Mouse (Mus musculus) heart, embryonic 14.5 days (tissue): ENCODE measurements at regions not wholly inside any gene's neighbourhood (a gene's known extent, or its start where the extent isn't known, plus 50 kb on each side); places are given as distances from the start of the nearest gene placed in this dataset.
"Not testable (repeated sequence)": the region's sequence is repeated elsewhere in the genome, so short reads cannot be mapped to it uniquely, and the experiment has no call there.

ENCODE experiments used
- ATAC-seq: fragments of 200-750 bp; cut with Nextera tagmentation; 2 replicates; pipeline ENCODE4 v1.8.0; 2017; ENCODE audit warnings: low read depth, moderate TSS enrichment; ENCODE audit not compliant: insufficient number of reproducible peaks, insufficient read depth, low FRiP score
- H3K27ac ChIP-seq, 2 experiments: fragments of 200-500 bp in 1 of 2; fragments of 300-500 bp in 1 of 2; sonication (generic) in 1 of 2; replicated peaks in 1 of 2; 2 replicates each; pipeline ENCODE4 v1.5.1; 2012 to 2014; ENCODE audit warnings: low read depth in 2 of 2, low read length in 2 of 2, control low read depth in 1 of 2, mild to moderate bottlenecking in 1 of 2, mixed read lengths in 1 of 2; ENCODE audit not compliant: control insufficient read depth in 1 of 2, insufficient read depth in 1 of 2
- H3K27me3 ChIP-seq: fragments of 300-500 bp; sonication (generic); 2 replicates; pipeline ENCODE4 v1.6.1; 2014; ENCODE audit warnings: mild to moderate bottlenecking, low read length, control low read depth; ENCODE audit not compliant: control insufficient read depth, insufficient read depth
- H3K36me3 ChIP-seq: fragments of 300-500 bp; sonication (generic); 2 replicates; pipeline ENCODE4 v1.6.1; 2014; ENCODE audit warnings: mild to moderate bottlenecking, control low read depth, low read length, mixed read lengths; ENCODE audit not compliant: control insufficient read depth, insufficient read depth
- H3K4me1 ChIP-seq, 2 experiments: fragments of 200-500 bp in 1 of 2; fragments of 300-500 bp in 1 of 2; sonication (generic) in 1 of 2; 2 replicates each; pipeline ENCODE4 v1.6.1; 2012 to 2014; ENCODE audit warnings: low read length in 2 of 2, control low read depth in 1 of 2, mixed read lengths in 1 of 2; ENCODE audit not compliant: control insufficient read depth in 2 of 2, insufficient read depth in 2 of 2
- H3K4me2 ChIP-seq: fragments of 300-500 bp; sonication (generic); 2 replicates; pipeline ENCODE4 v1.6.1; 2014; ENCODE audit warnings: mild to moderate bottlenecking, low read length
- H3K4me3 ChIP-seq, 2 experiments: fragments of 200-500 bp in 1 of 2; fragments of 300-500 bp in 1 of 2; sonication (generic) in 1 of 2; 2 replicates each; pipeline ENCODE4 v1.5.1; 2012 to 2014; ENCODE audit warnings: low read length in 2 of 2, mild to moderate bottlenecking in 2 of 2, control low read depth in 1 of 2, low read depth in 1 of 2, moderate library complexity in 1 of 2; ENCODE audit not compliant: control insufficient read depth in 1 of 2, insufficient read depth in 1 of 2
- H3K9ac ChIP-seq: fragments of 300-500 bp; sonication (generic); 2 replicates; pipeline ENCODE4 v1.6.1; 2014; ENCODE audit warnings: mild to moderate bottlenecking, low read length
- H3K9me3 ChIP-seq: fragments of 300-500 bp; sonication (generic); 2 replicates; pipeline ENCODE4 v1.6.1; 2016; ENCODE audit warnings: low read length, control low read depth; ENCODE audit not compliant: control insufficient read depth
- WGBS: fragments of 180-500 bp; shearing (Covaris S2); extraction: QIAGEN DNeasy Blood & Tissue Kit; methylation state at CpG from one replicate; pipeline ENCODE4 v1.1.7; 2014; 5-methylcytosine and 5-hydroxymethylcytosine counted together

DNA sequence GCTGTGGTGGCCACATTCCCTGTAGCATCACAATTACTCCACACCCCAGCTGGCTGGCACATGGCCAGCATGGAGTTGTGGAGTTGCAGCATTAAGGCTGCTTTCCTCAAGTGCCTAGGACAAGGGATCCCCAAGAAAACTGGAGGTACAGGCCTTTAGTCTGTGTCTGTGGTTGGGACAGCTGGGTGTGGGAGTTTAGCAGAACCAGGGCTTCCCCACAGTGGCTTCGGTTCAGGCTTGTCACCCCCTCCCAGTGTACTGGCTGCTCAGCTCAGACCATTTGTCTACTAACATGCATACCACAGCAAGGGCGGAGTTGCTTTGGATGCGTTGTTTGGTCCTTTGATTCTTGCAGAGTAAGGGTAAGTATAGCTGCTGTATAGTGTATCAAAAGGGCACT lies 79.1 kb upstream of the Neurl1b start:
- 54% methylated on average over 3 of the region's 3 CpGs for WGBS
- no peak overlapping the region for H3K9ac ChIP-seq
- peaks cover 0 to 3% of the 10 kb centered on the region in 2 experiments; a peak in 1 of 4 replicates for H3K4me1 ChIP-seq
- H3K4me2 ChIP-seq, result no peak overlapping the region
- H3K27me3 ChIP-seq, result no peaks in the 10 kb centered on the region
- H3K9me3 ChIP-seq, result no peaks in the 10 kb centered on the region
- ATAC-seq, result no peak
- no peaks in the 10 kb centered on the region for H3K36me3 ChIP-seq
- H3K27ac ChIP-seq, result no peak overlapping the region
- H3K4me3 ChIP-seq, result no peak overlapping the region

DNA sequence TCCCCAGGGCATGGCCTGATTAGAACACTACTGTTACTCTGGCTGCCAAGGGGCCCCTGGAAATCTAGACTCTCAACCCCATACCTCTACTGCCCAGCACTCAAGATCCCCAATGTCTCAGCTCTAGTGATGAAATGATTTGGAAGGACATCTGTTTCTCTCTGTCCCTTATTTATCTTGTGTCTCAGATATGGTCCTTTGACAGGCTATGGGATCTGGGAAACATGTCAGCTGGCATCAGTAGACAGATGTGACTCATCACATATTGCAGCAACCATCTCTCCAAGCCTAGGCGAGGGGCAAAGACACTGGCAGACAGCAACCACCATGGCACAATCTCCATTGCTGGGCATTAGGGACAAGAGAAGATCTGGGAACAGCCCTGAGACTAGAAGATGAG lies 78.6 kb upstream of the Neurl1b start:
- peaks cover 0 to 3% of the 10 kb centered on the region in 2 experiments; a peak in 1 of 4 replicates for H3K4me1 ChIP-seq
- H3K9ac ChIP-seq, result no peak overlapping the region
- H3K27ac ChIP-seq, result no peak overlapping the region
- no peak overlapping the region for H3K4me2 ChIP-seq
- no peaks in the 10 kb centered on the region for H3K36me3 ChIP-seq
- no peaks in the 10 kb centered on the region for H3K9me3 ChIP-seq
- no peaks in the 10 kb centered on the region for H3K27me3 ChIP-seq
- no peak overlapping the region for H3K4me3 ChIP-seq
- no peak for ATAC-seq
- WGBS, result 71% methylated on average over 1 of the region's 1 CpGs

DNA sequence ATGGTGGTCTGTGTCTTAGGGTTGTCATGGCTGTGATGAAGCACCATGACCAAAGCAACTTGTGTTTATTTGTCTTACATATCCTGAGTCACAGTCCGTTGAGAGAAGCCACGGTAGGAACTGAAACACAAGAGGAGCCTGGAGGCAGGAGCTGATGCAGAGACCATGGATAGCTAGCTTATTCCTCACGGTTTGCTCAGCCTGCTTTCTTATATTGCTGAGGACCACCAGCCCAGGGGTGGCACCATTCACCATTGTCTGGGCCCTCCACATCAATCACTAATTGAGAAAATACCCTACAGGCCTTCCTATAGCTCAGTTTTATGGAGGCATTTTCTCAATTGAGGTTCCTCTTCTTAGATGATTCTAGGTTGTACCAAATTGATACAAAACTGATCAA lies 77.5 kb upstream of the Neurl1b start:
- Histone ChIP-seq H3K36me3 (no peaks in the 10 kb centered on the region), H3K9me3 (no peaks in the 10 kb centered on the region), H3K4me3 (no peak overlapping the region), H3K4me1 (peaks cover 0 to 3% of the 10 kb centered on the region in 2 experiments; a peak in 1 of 4 replicates), H3K27me3 (no peaks in the 10 kb centered on the region), H3K9ac (no peak overlapping the region), H3K4me2 (no peak overlapping the region), H3K27ac (no peak overlapping the region)
- ATAC-seq, result no peak
- 84% methylated on average over 3 of the region's 3 CpGs for WGBS

DNA sequence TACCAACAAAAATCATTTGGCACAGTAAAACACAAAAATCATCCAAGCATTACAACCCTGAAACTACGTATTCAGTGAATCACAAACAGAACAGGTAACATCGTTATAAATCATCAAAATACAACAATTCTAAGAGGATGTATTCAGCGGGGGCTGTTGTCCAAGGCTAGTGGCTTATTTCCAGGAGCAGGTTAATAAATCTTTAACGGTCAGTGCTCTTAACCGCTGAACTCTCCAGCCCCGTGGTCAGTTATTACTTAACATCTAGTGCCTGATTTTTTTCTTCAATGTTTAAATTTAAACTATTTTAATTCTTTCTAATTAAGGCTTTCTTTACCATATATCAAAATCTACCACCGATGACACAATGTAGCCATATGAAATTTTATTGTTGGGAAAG lies 69.2 kb upstream of the Neurl1b start:
- H3K9me3 ChIP-seq, H3K27me3 ChIP-seq, H3K4me2 ChIP-seq, ATAC-seq, H3K36me3 ChIP-seq, H3K4me1 ChIP-seq, H3K27ac ChIP-seq, H3K9ac ChIP-seq, H3K4me3 ChIP-seq: not testable (repeated sequence)
- WGBS, result 84% methylated on average over 7 of the region's 7 CpGs

DNA sequence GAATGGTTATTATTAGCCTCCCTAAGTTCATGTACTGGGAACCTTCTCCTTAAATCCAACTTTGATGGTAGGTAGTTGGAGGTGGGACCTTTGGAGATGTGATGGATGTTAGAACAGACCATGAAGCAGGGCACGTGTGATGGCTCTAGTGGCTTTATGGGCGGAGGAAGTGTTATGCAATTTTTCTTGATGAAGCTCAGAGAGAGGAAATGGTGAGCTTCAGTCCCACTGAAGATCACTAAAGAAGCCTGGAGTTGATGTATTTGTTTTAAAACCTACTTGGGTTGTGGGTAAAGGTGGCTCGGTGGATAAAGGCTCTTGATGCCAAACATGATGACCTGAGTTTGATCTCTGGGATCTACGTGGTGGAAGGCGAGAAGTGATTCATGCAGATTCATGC lies 66.5 kb upstream of the Neurl1b start:
- ATAC-seq, result no peak
- Histone ChIP-seq H3K27me3 (no peaks in the 10 kb centered on the region), H3K4me1 (peaks cover 11% of the 10 kb centered on the region in 2 experiments), H3K9ac (no peak overlapping the region), H3K4me3 (no peak overlapping the region), H3K9me3 (no peaks in the 10 kb centered on the region), H3K4me2 (no peak overlapping the region), H3K27ac (no peak overlapping the region), H3K36me3 (no peaks in the 10 kb centered on the region)
- WGBS, result 88% methylated on average over 5 of the region's 5 CpGs

DNA sequence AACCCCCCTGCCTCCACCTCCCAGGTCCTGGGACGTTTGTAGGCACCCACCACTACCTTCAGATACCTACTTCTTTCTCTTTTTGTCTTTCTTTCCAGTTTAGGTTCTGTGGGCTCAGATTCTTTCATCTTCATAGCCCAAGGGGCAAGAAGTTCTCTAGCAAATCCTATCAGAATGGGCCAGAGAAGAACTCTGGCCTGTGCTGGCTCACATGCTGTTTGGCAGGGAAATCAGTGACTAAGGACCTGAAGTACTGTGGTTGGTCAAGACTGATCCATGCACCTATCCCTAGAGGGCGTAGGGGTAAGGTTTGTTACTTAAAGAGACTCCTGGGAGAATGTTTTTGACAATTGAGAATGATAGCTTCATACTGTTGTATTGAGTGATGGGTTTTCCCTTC lies 64.9 kb upstream of the Neurl1b start:
- Histone ChIP-seq H3K4me2 (no peak overlapping the region), H3K4me3 (no peak overlapping the region), H3K27ac (no peak overlapping the region), H3K36me3 (no peaks in the 10 kb centered on the region), H3K9me3 (no peaks in the 10 kb centered on the region), H3K27me3 (no peaks in the 10 kb centered on the region), H3K4me1 (peaks cover 11 to 17% of the 10 kb centered on the region in 2 experiments), H3K9ac (no peak overlapping the region)
- ATAC-seq, result no peak
- 57% methylated on average over 2 of the region's 2 CpGs for WGBS

DNA sequence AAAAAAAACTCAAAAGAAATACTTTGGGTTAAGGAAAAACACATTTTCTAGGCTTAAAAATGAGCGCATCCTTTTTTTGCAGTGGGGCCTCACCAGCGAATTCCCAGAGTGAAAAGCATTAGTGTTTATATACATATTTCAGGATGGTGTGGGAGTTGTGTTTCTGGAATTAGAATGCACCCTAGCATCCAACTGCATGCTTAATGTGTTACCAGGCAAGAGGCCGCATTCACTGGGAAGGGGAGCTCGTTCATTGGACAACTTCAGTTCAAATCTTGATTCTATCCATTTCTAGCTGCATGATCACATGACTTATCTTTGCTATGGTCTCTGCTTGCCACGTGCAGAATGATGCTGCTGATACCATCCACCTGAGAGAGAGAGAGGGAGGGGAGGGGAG lies 64.4 kb upstream of the Neurl1b start:
- 77% methylated on average over 5 of the region's 5 CpGs for WGBS
- no peak overlapping the region for H3K4me3 ChIP-seq
- no peaks in the 10 kb centered on the region for H3K9me3 ChIP-seq
- no peaks in the 10 kb centered on the region for H3K27me3 ChIP-seq
- no peak overlapping the region for H3K27ac ChIP-seq
- H3K4me2 ChIP-seq, result no peak overlapping the region
- H3K36me3 ChIP-seq, result no peaks in the 10 kb centered on the region
- H3K4me1 ChIP-seq, result peaks cover 14 to 20% of the 10 kb centered on the region in 2 experiments
- ATAC-seq, result no peak
- H3K9ac ChIP-seq, result no peak overlapping the region

DNA sequence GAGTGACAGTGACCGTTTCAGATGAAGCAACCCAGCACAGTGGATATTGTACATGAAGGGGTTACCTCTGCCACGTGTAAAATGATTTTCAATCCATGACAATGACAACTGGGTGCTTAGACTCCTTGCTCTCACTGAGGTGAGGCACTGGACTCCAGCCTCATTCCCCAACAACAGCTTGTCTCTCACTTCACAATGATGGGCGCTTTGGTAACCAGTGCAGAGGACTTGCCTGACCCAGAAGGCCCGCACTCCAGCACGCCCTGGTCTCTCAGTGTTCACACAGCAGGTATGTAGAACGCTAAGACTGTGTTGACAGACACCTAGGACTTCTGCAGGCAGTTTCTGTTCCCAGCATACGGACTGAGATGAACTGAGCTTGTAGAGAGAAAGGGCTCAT lies 62.6 kb upstream of the Neurl1b start:
- peaks cover 16 to 26% of the 10 kb centered on the region in 2 experiments for H3K4me1 ChIP-seq
- no peak overlapping the region for H3K4me2 ChIP-seq
- no peak for ATAC-seq
- H3K4me3 ChIP-seq, result no peak overlapping the region
- H3K27ac ChIP-seq, result no peak overlapping the region
- H3K9me3 ChIP-seq, result no peaks in the 10 kb centered on the region
- no peaks in the 10 kb centered on the region for H3K27me3 ChIP-seq
- H3K9ac ChIP-seq, result no peak overlapping the region
- H3K36me3 ChIP-seq, result no peaks in the 10 kb centered on the region
- 70% methylated on average over 7 of the region's 7 CpGs for WGBS
